Mouse (Mus musculus): Measurements from ENCODE around the gene Nit2.
A peak's percentile ranks its signal among the peaks of the same experiment; 100 is the strongest.
"Not testable (repeated sequence)": the region's sequence is repeated elsewhere in the genome, so short reads cannot be mapped to it uniquely, and the experiment has no call there.

Gene Nit2

DNA sequence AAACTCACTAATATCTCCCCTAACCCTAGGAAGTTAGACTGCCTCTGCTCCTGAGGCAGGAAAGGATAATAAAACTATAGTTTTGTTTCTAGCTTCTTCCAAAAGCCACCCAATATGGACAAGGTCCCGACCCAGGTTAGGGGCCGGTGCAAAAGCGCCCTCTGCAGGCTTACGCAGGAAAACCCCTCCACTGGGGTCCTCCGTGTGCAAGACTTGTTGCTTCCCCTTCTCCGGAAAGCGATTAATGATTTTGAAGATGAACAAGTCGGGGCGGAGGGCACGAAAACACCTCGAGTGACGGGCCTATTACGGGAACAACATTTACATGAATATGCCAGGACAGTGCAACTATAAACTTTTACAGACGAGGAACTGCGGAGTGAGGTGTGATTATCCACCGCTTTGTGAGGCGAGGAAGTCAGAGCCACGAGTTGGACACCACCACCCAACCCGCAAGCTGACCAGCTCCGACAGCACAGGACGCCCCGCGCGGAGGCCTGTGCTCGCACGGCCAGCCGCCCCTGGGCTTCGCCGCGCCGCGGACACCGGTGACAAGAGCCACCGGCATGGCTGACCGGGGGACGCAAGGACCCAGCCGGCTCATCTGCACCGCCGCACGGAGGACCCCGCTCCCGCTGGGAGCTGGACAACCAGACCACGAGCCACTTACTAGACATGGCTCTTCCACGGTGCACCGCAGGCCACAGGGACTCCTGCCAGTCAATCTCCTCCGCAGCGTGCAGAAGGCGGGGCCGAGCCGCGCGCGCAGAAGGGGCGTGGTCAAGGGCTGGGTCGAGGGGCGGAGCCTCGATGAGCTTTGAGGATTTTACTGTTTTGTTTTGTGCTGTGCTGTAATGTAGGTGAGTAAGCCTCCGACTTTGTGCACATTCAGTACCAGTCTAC lies at the start of gene Nit2:
Gene Nit2 (minus strand): TSS at position 731 of the 903 bp plus-strand sequence.
- peak; percentile 94 to 95 for DNase-seq (ENCODE audit: low spot score in 2 of 2)

DNA sequence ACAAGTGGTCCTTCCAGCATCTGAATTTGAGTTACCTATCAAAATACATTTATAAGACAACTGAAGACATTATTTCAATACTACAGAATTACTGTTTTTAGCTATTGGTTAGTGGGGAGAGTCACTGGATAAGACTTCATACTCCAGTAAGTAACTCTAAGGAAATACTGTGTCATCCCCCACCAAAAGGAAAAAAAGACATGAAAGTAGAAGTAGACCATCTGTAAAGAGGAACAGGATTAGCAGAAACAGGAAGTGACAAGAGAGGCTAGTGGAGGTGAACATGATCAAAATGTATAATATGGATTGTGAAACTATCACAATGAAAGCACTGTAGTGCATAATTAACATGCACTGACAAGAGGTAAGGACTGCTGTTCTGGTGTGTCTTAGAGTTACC lies 48.8 kb upstream of the Nit2 start:
- no peak for DNase-seq (ENCODE audit: low spot score in 2 of 2)

DNA sequence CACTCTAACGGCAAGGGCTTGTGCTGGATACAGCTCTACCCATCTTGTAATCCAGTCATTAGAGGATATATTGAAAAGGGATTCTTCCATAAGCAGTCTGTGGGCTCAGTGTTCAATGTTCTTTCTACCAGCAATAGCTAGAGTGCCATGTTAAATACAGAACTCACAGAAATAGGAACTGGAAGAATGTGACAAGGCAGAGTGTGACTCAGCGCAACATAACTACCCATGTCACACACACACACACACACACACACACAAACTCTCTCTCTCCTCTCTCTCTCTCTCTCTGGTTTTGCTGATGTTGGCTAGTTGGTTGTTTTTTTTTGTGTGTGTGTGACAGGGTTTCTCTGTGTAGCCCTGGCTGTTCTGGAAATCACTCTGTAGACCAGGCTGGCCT lies 43.9 kb upstream of the Nit2 start:
- no peak for DNase-seq (ENCODE audit: low spot score in 2 of 2)

DNA sequence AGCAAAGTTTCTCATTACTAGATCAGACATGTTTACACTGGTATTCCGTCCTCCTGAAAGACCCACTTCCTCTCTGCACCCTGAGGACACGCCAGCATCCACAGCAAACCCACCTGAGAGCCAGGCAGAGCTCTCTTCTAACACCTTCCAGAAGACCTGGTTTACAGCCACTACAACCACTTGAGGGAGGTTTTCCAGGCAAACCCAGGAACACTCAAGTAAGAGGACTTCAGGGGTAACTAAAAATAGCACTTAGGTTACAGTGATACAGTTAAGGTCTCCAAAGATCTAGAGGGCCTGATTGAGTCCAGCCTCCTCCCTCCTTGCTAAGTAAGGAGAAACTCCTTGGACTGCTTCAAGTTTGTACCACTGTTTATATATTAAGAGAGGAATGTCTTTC lies 41.2 kb upstream of the Nit2 start:
- DNase-seq (ENCODE audit: low spot score in 2 of 2), result no peak

DNA sequence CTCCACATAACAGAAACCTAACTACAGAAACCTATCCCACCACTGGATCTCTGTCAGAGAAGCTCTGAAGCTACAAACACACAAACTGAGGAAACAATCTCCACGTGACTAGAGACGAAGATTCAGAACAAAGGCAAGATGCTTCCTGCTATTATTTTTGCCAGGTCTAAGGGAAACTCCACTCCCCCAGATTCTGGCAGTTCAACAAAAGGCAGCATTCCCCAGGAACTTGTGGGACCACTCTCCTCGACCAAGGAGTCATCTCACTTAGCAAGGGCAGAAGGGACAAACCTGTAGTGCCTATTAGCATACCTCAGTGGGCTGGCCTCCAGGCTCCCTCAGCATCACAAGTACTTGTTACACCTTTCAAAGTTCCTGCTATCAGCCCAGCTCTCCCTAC lies 30.1 kb upstream of the Nit2 start:
- DNase-seq (ENCODE audit: low spot score in 2 of 2), result no peak

DNA sequence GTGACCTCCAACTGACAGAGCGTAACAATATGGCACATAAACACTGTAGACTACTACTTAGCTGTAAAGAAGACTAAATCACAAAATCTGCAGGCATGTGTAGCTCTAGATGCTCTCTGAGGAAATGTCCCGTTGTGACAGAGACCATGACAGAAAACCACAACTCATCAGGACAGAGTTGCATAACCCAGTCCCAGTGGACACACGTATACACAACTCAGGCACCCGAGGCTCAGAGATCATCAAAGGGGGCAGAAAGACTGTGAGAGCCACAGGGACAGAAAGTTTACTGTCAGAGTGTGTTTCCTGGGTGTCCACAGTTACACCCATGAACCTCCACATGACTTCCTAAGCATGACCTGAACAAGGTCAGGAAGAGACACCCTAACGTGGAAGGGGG lies 29.4 kb upstream of the Nit2 start:
- no peak for DNase-seq (ENCODE audit: low spot score in 2 of 2)

DNA sequence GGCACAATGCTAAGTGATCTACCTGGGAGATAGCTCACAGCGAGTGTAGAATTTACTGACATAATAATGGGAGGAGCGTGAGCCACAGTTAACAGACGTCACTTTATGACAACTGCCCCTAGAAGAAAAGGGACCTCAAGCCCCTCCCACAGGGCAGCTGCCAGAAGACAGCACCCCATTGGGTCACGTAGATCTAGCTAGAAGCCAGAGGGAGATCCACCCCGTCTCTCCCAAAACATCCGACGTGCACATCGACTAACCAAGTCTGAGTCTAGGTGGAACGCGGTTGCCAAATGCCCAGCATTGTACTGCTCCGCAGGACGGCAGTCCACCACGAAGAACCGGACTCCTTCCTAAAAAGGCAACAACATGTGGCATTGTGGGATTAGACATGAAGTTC lies 24.1 kb upstream of the Nit2 start:
- no peak for DNase-seq (ENCODE audit: low spot score in 2 of 2)

DNA sequence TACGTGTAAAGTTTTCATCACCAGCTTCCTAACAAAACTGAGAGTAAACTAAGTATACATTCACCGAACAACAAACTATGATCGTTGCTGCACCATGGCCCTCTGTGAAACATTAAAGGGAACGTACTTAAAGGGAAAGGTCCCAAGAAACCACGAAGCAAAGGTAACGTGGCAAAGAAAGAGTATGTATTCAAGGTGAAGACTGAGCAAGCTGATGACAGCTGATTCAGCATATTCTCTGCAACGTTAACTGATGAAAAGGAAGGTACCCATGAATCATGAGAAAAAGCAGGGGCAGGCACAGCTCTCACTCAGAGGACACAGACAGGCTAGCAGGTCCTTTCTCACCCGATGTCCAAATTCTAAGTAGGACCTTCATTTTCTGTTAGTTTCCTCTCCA lies 23.2 kb upstream of the Nit2 start:
- DNase-seq (ENCODE audit: low spot score in 2 of 2), result no peak

DNA sequence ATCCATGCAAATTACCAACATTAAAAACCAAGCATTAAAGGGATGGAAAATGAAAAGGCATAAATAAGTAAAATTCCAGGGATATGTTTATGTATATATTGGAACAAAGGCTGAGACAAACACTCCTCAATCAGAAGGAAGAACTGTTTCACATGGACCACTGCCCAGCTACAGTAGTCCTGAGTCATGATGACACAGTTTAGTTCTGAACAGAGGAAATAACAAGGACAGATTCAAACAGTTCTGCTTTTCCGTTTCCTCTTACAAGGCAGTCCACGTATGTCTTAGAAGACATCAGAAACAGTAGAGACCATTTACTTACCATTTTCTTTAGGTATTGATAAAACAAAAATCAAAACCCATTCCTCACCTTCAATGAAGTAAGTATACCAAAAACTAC lies 22.4 kb upstream of the Nit2 start:
- DNase-seq (ENCODE audit: low spot score in 2 of 2), result no peak

DNA sequence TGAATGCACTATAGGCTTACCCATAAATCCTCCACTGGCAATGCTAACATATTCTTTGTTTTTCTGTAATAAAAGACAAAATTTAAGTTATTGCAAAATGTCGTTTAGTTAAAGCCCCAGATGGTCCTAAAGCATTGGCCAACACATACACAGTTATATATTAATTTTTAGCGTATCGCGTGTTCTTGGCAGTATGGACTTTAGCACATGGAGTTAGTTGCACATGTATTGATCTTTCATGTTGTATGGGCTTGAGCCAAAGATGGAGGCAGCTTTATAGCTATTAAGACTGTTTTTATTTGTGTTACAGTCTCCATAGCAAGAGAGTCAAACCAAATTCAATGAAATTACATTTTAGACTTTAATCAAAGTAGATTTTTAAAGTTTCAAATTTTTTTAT lies 19.5 kb upstream of the Nit2 start:
- no peak for DNase-seq (ENCODE audit: low spot score in 2 of 2)

DNA sequence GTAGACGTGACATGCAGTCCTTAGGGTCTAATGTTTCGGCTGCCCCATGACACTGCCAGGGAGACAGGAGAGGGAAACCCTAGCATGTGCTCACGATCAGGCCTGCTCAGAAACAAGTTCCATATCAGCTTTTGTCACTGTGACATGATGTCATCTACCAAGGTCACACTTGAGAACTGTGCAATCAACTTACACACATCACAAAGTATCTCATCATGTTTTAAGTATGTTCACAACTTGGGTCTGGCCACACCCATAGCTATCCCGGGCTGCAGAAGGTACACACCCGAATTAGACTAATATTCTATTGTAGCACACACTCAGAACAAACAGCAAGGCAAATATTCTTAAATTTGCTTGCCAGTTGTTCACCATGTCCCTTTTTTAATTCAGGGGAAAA lies 14.9 kb upstream of the Nit2 start:
- DNase-seq (ENCODE audit: low spot score in 2 of 2), result no peak

DNA sequence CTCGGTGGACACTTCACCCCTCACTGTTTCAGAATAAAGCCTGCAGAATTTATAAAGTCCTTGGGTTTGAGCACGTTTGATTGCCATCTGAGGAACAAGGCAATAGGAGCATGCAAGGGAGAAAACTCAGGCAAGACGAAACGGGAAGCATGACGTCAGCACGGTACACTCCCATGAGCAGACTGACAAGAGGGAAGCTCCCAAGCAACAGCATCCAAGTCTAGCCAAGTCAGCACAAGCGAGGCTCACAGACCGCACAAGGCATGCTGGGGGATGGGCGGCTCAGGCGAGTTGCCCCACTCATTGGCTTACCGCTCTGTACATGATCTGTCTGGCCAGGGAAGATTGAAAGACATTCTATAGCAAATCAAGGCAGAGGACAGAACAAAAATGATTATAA lies 14.0 kb upstream of the Nit2 start:
- no peak for DNase-seq (ENCODE audit: low spot score in 2 of 2)

DNA sequence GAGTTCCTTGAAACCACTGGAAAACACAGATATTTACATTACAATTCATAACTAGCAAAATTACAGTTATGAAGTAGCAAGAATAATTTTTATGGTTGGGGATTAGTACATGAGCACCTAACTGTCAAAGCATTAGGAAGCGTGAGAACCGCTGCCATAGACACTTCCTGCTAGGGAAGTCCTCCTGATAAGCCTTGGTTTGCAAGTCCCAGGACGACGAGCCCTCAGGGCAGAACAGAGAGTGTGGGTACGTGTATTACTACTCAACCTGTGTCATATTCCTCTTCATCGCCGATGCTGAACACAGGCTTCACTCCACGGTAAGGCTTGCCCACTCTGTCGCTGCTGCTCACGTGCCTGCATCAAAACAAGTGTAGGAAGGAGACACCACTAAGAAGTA lies 10.5 kb upstream of the Nit2 start:
- DNase-seq (ENCODE audit: low spot score in 2 of 2), result no peak

DNA sequence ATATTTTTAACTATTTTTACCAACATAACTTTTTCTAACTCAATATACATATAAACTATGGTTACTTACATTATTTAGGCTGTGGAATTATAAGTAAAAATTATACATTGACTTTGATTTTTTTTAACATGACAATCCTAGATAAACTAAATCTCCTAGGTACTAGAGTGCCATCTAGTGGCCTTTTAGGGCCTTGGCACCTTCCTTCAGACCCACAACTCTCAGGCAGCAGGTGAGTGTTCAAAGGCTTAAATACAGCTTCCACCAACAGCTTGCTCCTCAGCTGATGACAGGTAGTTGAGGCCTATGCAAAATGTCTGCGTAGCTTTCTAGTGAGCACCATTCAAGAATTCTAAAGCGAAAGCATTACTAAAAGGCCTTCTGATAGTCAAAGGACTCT lies 10.1 kb upstream of the Nit2 start:
- DNase-seq (ENCODE audit: low spot score in 2 of 2), result peak in 1 of 2 experiments; percentile 6

DNA sequence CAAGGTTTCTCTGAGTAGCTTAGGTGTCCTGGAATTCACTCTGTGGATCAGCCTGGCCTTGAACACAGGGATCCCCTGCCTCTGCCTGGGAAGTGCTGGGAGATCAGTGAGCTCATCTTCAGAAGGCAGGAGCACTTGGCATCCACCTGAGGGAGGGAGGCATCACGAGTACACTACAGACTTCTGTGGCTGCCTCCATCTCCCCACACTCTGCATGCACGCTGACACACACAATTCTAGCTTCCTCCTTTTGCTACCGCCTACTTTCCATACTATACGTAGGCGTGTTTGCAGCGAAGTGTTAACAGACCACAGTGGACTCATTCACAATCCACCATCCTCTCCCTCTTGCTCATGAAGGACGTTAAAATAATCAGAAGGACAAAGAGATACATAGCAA lies 9.1 kb upstream of the Nit2 start:
- DNase-seq (ENCODE audit: low spot score in 2 of 2), result no peak

DNA sequence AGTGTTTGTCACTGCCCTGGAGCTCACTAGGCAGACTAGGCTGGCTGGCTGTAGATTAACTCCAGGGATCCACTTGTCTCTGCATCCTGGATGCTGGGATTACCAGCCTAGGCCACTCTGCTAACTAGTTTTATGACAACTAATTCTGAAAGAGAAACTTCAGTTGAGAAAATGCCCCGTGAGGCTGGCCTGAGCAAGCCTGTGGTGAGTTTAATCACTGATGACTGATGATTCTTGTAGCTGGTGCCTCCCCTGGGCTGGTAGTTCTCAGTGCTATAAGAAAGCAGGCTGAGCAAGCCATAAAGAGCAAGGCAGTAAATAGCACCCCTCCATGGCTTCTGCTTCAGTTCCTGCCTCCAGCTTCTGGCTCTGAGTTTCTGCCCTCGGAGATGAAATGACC lies 8.6 kb upstream of the Nit2 start:
- no peak for DNase-seq (ENCODE audit: low spot score in 2 of 2)

DNA sequence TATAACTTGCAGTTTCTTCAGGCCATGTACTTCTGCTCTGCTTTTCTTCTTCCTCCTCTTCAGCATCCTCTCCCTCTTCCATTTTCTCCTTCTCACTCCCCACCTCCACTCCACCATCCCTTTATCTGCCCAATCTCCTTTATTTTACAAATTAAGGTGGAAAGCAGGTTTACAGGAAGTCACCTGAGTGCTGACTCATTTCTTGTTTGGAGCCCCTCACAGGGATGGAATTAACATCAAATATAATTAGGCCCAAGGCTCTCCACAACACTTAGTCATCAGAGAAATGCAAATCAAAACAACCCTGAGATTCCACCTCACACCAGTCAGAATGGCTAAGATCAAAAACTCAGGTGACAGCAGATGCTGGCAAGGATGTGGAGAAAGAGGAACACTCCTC lies 7.3 kb upstream of the Nit2 start:
- not testable (repeated sequence) for DNase-seq (ENCODE audit: low spot score in 2 of 2)

DNA sequence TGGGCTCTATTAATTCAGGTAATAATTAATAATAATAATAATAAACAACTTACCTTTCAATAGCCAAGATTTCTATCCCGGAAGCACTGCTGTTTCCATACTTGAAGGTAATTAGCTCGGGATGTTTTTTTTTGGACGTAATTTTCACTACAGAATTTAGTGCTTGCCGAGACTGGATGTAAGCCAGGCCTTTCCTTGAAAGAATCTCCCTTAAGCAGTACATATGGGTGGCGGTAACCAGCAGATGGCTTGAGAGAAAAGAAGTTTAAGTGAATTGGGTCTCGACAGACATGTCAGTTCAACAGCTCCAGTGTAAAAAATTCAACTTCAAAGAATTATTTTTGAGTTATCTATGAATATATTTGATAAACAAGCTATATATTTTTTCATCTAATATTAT lies 4.4 kb upstream of the Nit2 start:
- DNase-seq (ENCODE audit: low spot score in 2 of 2), result no peak

DNA sequence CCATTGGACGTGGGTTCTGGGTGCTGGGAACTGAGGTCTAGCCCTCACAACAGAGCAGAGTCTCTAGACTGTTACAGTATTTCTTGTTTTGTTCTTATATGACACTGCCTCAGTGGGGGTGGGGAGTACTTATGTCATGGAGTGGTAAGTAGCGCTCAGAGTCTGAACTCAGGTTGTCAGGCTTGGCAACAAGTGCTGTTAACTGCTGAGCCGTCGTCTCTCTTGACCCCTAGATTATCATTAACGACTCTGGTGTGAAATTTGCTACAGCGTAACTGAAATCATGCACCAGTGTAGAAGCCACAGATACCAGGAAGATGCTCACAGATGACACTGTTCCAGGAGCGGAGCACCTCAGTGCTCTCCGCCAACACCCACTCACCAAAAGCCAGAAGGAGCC lies 4.0 kb upstream of the Nit2 start:
- no peak for DNase-seq (ENCODE audit: low spot score in 2 of 2)

DNA sequence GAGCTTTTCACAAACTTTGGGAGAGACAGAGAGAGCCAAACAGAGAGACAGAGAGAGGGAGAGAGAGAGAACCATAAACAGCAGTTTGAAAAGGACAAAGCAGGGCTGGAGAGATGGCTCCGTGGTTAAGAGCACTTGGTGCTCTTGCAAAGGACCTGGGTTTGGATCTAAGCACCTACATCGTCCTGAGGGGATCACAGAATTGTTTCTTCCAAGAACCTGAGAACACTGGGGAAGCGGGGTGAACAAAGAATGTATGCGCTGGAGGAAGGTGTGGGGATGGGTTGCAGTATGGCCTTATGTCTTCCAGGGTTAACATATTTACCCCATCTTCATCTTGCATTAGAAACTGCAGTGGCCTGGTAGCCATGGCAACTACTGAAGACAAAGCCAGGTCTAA lies 1.1 kb upstream of the Nit2 start:
- DNase-seq (ENCODE audit: low spot score in 2 of 2), result no peak

DNA sequence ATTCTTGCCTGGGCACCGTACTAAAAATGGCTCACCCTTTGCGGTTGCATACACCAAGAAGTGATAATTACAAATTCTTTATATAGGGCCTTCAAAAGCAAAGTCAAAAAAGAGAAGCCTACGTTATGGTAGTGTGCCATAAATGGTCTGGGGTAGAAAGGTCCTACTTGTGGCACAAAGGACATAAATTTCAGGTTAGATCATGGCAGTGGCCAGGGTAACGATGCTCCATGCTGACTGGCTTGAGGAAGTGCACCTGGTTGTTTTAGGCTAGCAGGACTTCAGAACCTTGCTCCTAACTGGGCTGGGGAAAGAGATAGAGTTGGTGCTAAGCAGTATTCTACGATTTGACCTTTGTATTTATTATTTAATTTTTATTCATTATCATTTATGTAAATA lies 372 bp upstream of the Nit2 start:
- DNase-seq (ENCODE audit: low spot score in 2 of 2), result no peak

DNA sequence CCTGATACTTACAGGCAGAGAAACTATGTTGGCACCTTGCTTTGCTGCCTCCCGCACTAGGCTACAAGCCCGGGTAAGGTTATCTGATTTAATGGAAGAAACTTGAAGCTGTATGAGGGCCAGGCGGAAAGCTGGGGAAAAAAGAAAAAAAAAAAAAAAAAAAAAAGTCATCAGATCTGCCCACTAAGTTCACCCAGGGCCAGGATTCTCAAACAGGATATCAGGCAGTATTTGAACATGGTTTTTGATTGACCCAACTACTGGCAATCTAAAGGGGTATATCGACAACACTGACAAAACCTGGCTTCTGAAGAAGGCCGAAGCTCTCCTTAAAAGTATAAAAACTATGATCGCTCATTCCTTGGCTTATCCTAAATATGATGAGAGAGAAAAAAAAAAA lies 1.1 kb downstream of the Nit2 start:
- no peak for DNase-seq (ENCODE audit: low spot score in 2 of 2)

DNA sequence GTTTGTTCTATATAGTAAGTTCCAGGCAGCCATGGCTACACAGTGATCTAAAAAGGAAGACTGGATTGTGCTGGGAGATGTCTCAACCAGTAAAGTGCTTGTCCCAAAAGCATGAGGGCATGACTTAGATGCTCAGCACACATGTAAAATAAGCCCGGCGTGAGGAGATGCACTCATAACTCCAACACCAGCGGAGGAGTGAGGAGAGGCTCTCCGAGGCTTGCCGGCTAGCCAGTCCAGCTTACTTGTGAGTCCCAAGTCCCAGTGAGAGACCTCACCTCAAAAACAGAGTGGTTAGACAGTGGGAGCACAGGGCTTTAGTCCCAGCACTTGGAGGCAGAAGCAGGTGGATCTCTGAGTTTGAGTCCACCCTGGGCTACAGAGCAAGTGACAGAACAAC lies 2.0 kb downstream of the Nit2 start:
- no peak for DNase-seq (ENCODE audit: low spot score in 2 of 2)

DNA sequence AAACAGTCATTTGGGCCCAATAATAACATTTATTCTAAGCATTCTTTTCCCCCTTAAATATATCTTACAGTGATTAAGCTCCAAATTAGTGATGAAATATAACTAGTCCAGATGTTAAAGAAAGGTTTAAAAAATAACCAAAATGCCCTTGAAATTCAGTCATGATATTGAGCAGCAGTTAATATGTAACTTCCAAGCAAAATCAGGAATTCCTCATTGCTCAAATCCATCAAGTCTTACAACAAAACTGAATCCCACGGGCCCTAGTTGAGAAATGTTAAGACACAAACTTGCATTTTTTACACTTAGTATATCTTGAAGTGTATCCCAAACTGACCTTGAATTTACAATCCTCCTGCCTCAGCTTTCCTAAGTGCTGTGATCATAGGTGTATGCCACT lies 3.4 kb downstream of the Nit2 start:
- DNase-seq (ENCODE audit: low spot score in 2 of 2), result no peak
